Mouse (Mus musculus) lung, embryonic 16.5 days (tissue): ENCODE results near the gene Tcf7. TPM values are rescaled to one million over a fixed set of nuclear protein-coding genes. Genes with fewer than 3 reads are reported as not detected.

ENCODE experiments used
- ATAC-seq: fragments of 200-750 bp; cut with Nextera tagmentation; 2 replicates; pipeline ENCODE4 v1.8.0; 2017; ENCODE audit warnings: low read depth, mild to moderate bottlenecking, moderate library complexity
- H3K27ac ChIP-seq: fragments of 300-500 bp; sonication (generic); 2 replicates; pipeline ENCODE4 v1.5.1; 2014; ENCODE audit warnings: mild to moderate bottlenecking, control low read depth, low read length
- H3K27me3 ChIP-seq: fragments of 300-500 bp; sonication (generic); 2 replicates; pipeline ENCODE4 v1.6.1; 2014; ENCODE audit warnings: low read depth, low read length, mixed read lengths; ENCODE audit not compliant: control insufficient read depth, insufficient read depth
- H3K36me3 ChIP-seq: fragments of 300-500 bp; sonication (generic); 2 replicates; pipeline ENCODE4 v1.6.1; 2014; ENCODE audit warnings: low read length; ENCODE audit not compliant: control insufficient read depth, insufficient read depth
- H3K4me1 ChIP-seq: fragments of 300-500 bp; sonication (generic); replicated peaks from 2 replicates; pipeline ENCODE4 v1.6.1; 2014; ENCODE audit warnings: low read length, mixed read lengths; ENCODE audit not compliant: control insufficient read depth, insufficient read depth
- H3K4me2 ChIP-seq: fragments of 300-500 bp; sonication (generic); 2 replicates; pipeline ENCODE4 v1.6.1; 2014; ENCODE audit warnings: low read depth, low read length, control low read depth
- H3K4me3 ChIP-seq: fragments of 300-500 bp; sonication (generic); 2 replicates; pipeline ENCODE4 v1.5.1; 2014; ENCODE audit warnings: mild to moderate bottlenecking, low read length, control low read depth
- H3K9ac ChIP-seq: fragments of 300-500 bp; sonication (generic); 2 replicates; pipeline ENCODE4 v1.6.1; 2014; ENCODE audit warnings: low read length, control low read depth
- H3K9me3 ChIP-seq: fragments of 300-500 bp; sonication (generic); 2 replicates; pipeline ENCODE4 v1.6.1; 2016; ENCODE audit warnings: low read length; ENCODE audit not compliant: control insufficient read depth
- WGBS: fragments of 180-500 bp; shearing (Covaris S2); extraction: QIAGEN DNeasy Blood & Tissue Kit; methylation state at CpG from one replicate; pipeline ENCODE4 v1.1.7; 2014; 5-methylcytosine and 5-hydroxymethylcytosine counted together
- polyA plus RNA-seq: library from polyadenylated mRNA; unstranded; fragments of >200 nt; fragmentation: Nextera tagmentation; extraction: Ambion mirVana; gene quantifications from 2 replicates; pipeline ENCODE4 v1.2.1, GENCODE M21; 2015

Gene Tcf7
- polyA plus RNA-seq, 1 experiment from 2014 or later = 16.4 TPM

GRCm38 (mm10) chr11:52310709-52311108 is 27.9 kb upstream of the Tcf7 start:
- ATAC-seq = no peak
- H3K9me3 ChIP-seq = no peaks in the 10 kb centered on the region
- H3K4me2 ChIP-seq = no peak overlapping the region
- no peaks in the 10 kb centered on the region for H3K36me3 ChIP-seq
- no peak overlapping the region for H3K9ac ChIP-seq
- H3K27ac ChIP-seq = no peak overlapping the region
- H3K27me3 ChIP-seq = no peaks in the 10 kb centered on the region
- H3K4me3 ChIP-seq = no peak overlapping the region
- 67% methylated on average over 14 of the region's 14 CpGs for WGBS
- H3K4me1 ChIP-seq = 0 out of 2 replicates have a peak, but pooled peaks cover 4% of the 10 kb centered on the region

- 47% methylated on average over 3 of the region's 3 CpGs for WGBS
- no peak for ATAC-seq
Observed at GRCm38 (mm10) chr11:52309487-52309886, 26.7 kb upstream of the Tcf7 start.

GRCm38 (mm10) chr11:52306431-52306830 is 23.6 kb upstream of the Tcf7 start:
- 58% methylated on average over 7 of the region's 7 CpGs for WGBS

More at GRCm38 (mm10) chr11:52309487-52309886, 26.7 kb upstream of the Tcf7 start:
- no peaks in the 10 kb centered on the region for H3K27me3 ChIP-seq
- H3K9ac ChIP-seq = no peak overlapping the region
- H3K4me1 ChIP-seq = 0 out of 2 replicates have a peak, but pooled peaks cover 4% of the 10 kb centered on the region
- no peaks in the 10 kb centered on the region for H3K9me3 ChIP-seq
- H3K4me3 ChIP-seq = no peak overlapping the region
- no peaks in the 10 kb centered on the region for H3K36me3 ChIP-seq
- no peak overlapping the region for H3K27ac ChIP-seq
- H3K4me2 ChIP-seq = no peak overlapping the region

GRCm38 (mm10) chr11:52305266-52305665 is 22.5 kb upstream of the Tcf7 start:
- ATAC-seq = no peak
- H3K4me2 ChIP-seq = no peak overlapping the region
- WGBS = 46% methylated on average over 4 of the region's 4 CpGs

More at GRCm38 (mm10) chr11:52306431-52306830, 23.6 kb upstream of the Tcf7 start:
- no peak overlapping the region for H3K27ac ChIP-seq
- no peaks in the 10 kb centered on the region for H3K4me1 ChIP-seq
- no peak overlapping the region for H3K9ac ChIP-seq
- H3K4me3 ChIP-seq = no peak overlapping the region
- no peak for ATAC-seq
- H3K4me2 ChIP-seq = no peak overlapping the region
- no peaks in the 10 kb centered on the region for H3K27me3 ChIP-seq
- H3K36me3 ChIP-seq = no peaks in the 10 kb centered on the region
- no peaks in the 10 kb centered on the region for H3K9me3 ChIP-seq

GRCm38 (mm10) chr11:52302668-52303067 is 19.9 kb upstream of the Tcf7 start:
- WGBS = 83% methylated on average over 3 of the region's 3 CpGs
- H3K4me3 ChIP-seq = no peak overlapping the region
- no peaks in the 10 kb centered on the region for H3K4me1 ChIP-seq
- H3K4me2 ChIP-seq = no peak overlapping the region
- H3K27ac ChIP-seq = no peak overlapping the region
- no peaks in the 10 kb centered on the region for H3K27me3 ChIP-seq
- no peaks in the 10 kb centered on the region for H3K9me3 ChIP-seq
- H3K9ac ChIP-seq = no peak overlapping the region
- ATAC-seq = no peak
- H3K36me3 ChIP-seq = no peaks in the 10 kb centered on the region

More at GRCm38 (mm10) chr11:52305266-52305665, 22.5 kb upstream of the Tcf7 start:
- H3K9ac ChIP-seq = no peak overlapping the region
- H3K4me1 ChIP-seq = no peaks in the 10 kb centered on the region
- H3K9me3 ChIP-seq = no peaks in the 10 kb centered on the region
- H3K4me3 ChIP-seq = no peak overlapping the region
- no peaks in the 10 kb centered on the region for H3K36me3 ChIP-seq
- H3K27me3 ChIP-seq = no peaks in the 10 kb centered on the region
- H3K27ac ChIP-seq = no peak overlapping the region

GRCm38 (mm10) chr11:52299687-52300086 is 16.9 kb upstream of the Tcf7 start:
- Histone ChIP-seq H3K4me3 (no peak overlapping the region), H3K4me1 (no peaks in the 10 kb centered on the region), H3K27me3 (no peaks in the 10 kb centered on the region), H3K27ac (no peak overlapping the region), H3K9ac (no peak overlapping the region), H3K4me2 (no peak overlapping the region), H3K9me3 (no peaks in the 10 kb centered on the region), H3K36me3 (no peaks in the 10 kb centered on the region)
- no peak for ATAC-seq
- 62% methylated on average over 7 of the region's 7 CpGs for WGBS

- Histone ChIP-seq H3K4me2 (no peak overlapping the region), H3K36me3 (no peaks in the 10 kb centered on the region), H3K4me1 (no peaks in the 10 kb centered on the region), H3K27me3 (no peaks in the 10 kb centered on the region), H3K9me3 (no peaks in the 10 kb centered on the region), H3K9ac (no peak overlapping the region), H3K4me3 (no peak overlapping the region), H3K27ac (no peak overlapping the region)
- no peak for ATAC-seq
- WGBS = 70% methylated on average over 9 of the region's 9 CpGs
Observed at GRCm38 (mm10) chr11:52298955-52299354, 16.1 kb upstream of the Tcf7 start.

GRCm38 (mm10) chr11:52297352-52297751 is 14.5 kb upstream of the Tcf7 start:
- Histone ChIP-seq H3K4me1 (no peaks in the 10 kb centered on the region), H3K27me3 (no peaks in the 10 kb centered on the region), H3K27ac (no peak overlapping the region), H3K9me3 (no peaks in the 10 kb centered on the region), H3K36me3 (no peaks in the 10 kb centered on the region), H3K4me2 (no peak overlapping the region), H3K9ac (no peak overlapping the region), H3K4me3 (no peak overlapping the region)
- 11% methylated on average over 9 of the region's 9 CpGs for WGBS
- ATAC-seq = peak; percentile 86

GRCm38 (mm10) chr11:52294103-52294502 is 11.3 kb upstream of the Tcf7 start:
- H3K4me3 ChIP-seq = no peak overlapping the region
- no peaks in the 10 kb centered on the region for H3K9me3 ChIP-seq
- no peaks in the 10 kb centered on the region for H3K4me1 ChIP-seq
- H3K4me2 ChIP-seq = no peak overlapping the region
- no peak overlapping the region for H3K9ac ChIP-seq
- ATAC-seq = no peak
- no peaks in the 10 kb centered on the region for H3K36me3 ChIP-seq
- H3K27ac ChIP-seq = no peak overlapping the region
- 72% methylated on average over 9 of the region's 9 CpGs for WGBS
- no peaks in the 10 kb centered on the region for H3K27me3 ChIP-seq

- no peak overlapping the region for H3K4me3 ChIP-seq
- H3K4me1 ChIP-seq = no peaks in the 10 kb centered on the region
- H3K4me2 ChIP-seq = no peak overlapping the region
- H3K9ac ChIP-seq = no peak overlapping the region
- H3K36me3 ChIP-seq = no peaks in the 10 kb centered on the region
- ATAC-seq = no peak
- H3K9me3 ChIP-seq = no peaks in the 10 kb centered on the region
- WGBS = 60% methylated on average over 6 of the region's 6 CpGs
- no peak overlapping the region for H3K27ac ChIP-seq
- H3K27me3 ChIP-seq = no peaks in the 10 kb centered on the region
Observed at GRCm38 (mm10) chr11:52292894-52293293, 10.1 kb upstream of the Tcf7 start.
